Mouse (Mus musculus) heart, adult 2 months (tissue): Measurements from ENCODE around the gene Clcnka. TPM values are rescaled to one million over a fixed set of nuclear protein-coding genes. Genes with fewer than 3 reads are reported as not detected.

Source experiments
- DNase-seq, 2 experiments: peaks; one replicate each; pipeline ENCODE4 v3.0.0; 2021
- H3K27ac ChIP-seq: fragments of 200-600 bp; 2 replicates; pipeline ENCODE4 v1.8.1; 2022
- H3K27me3 ChIP-seq: fragments of 200-500 bp; 2 replicates; pipeline ENCODE4 v1.6.1; 2012; ENCODE audit warnings: mild to moderate bottlenecking, low read length, inconsistent platforms, mixed read lengths; ENCODE audit not compliant: control insufficient read depth, insufficient read depth
- H3K36me3 ChIP-seq: fragments of 200-500 bp; 2 replicates; pipeline ENCODE4 v1.6.1; 2012; ENCODE audit warnings: low read length, inconsistent platforms; ENCODE audit not compliant: control insufficient read depth, insufficient read depth
- H3K4me1 ChIP-seq: fragments of 200-500 bp; 2 replicates; pipeline ENCODE4 v1.6.1; 2011; ENCODE audit warnings: low read length; ENCODE audit not compliant: control insufficient read depth, insufficient read depth
- H3K4me3 ChIP-seq: fragments of 200-600 bp; 2 replicates; pipeline ENCODE4 v1.8.1; 2022
- H3K79me2 ChIP-seq: fragments of 200-500 bp; replicated peaks from 2 replicates; pipeline ENCODE4 v1.6.1; 2012; ENCODE audit warnings: mild to moderate bottlenecking, inconsistent platforms, low read length, moderate library complexity, mixed read lengths; ENCODE audit not compliant: control insufficient read depth, insufficient read depth
- H3K9ac ChIP-seq: fragments of 200-500 bp; 2 replicates; pipeline ENCODE4 v1.6.1; 2012; ENCODE audit warnings: low read depth, mild to moderate bottlenecking, control low read depth, inconsistent platforms, low read length, mixed read lengths
- CTCF ChIP-seq: fragments of 200-600 bp; IDR thresholded peaks from 2 replicates; pipeline ENCODE4 v1.8.1; 2022; ENCODE audit warnings: antibody characterized with exemption, mild to moderate bottlenecking, moderate library complexity
- EP300 ChIP-seq: fragments of 200-500 bp; IDR thresholded peaks from 2 replicates; pipeline ENCODE4 v1.6.1; 2011; ENCODE audit warnings: low read depth, low read length, control low read depth; ENCODE audit not compliant: insufficient read depth
- POLR2A ChIP-seq: fragments of 200-500 bp; IDR thresholded peaks from 2 replicates; pipeline ENCODE4 v1.6.1; 2011; ENCODE audit warnings: mild to moderate bottlenecking, low read depth, low read length, control low read depth; ENCODE audit not compliant: insufficient read depth
- WGBS: fragments of 180-500 bp; shearing (Covaris S2); methylation state at CpG from one replicate; pipeline ENCODE4 v1.1.7; 2018; 5-methylcytosine and 5-hydroxymethylcytosine counted together
- intact Hi-C: fragments of 180-260 bp; cut with DNase I; formaldehyde crosslinking; loops from one replicate; pipeline ENCODE4 v1.15.1; 2025
- microRNA-seq, 2 experiments: library from miRNA; unstranded; fragments of <30 nt; microRNA quantifications; one replicate each; pipeline ENCODE4 v1.2.0; 2021
- polyA plus RNA-seq: library from polyadenylated mRNA; depleted of rRNA; stranded (reverse); fragments of >200 nt; gene quantifications from 2 replicates; pipeline ENCODE4 v1.2.3, GENCODE M21; 2012; rRNA removed
- total RNA-seq, 2 experiments: library from RNA; stranded (reverse); gene quantifications; 2 replicates each; pipeline ENCODE4 v1.2.3; 2021

Clcnka gene
- total and polyA plus RNA-seq, 3 experiments: 0.04 TPM; not detected in 2

GRCm38 (mm10) chr4:141338853-141339252, 59.7 kb downstream of the Clcnka start:
- Histone ChIP-seq H3K36me3 (no peaks in the 10 kb centered on the region), H3K27ac (no peak overlapping the region), H3K4me3 (no peak overlapping the region), H3K9ac (no peak overlapping the region), H3K4me1 (no peaks in the 10 kb centered on the region), H3K79me2 (no peaks in the 10 kb centered on the region), H3K27me3 (no peaks in the 10 kb centered on the region)
- intact Hi-C loops: no loop called here
- 45% methylated on average over 1 of the region's 1 CpGs for WGBS
- DNase-seq: no peak
- no peak for TF ChIP-seq CTCF
- TF ChIP-seq EP300: no peak
- TF ChIP-seq POLR2A: no peak

- H3K27ac ChIP-seq: no peak overlapping the region
These were observed 60.5 kb downstream of the Clcnka start for GRCm38 (mm10) chr4:141337986-141338385.

GRCm38 (mm10) chr4:141336196-141336595, 62.3 kb downstream of the Clcnka start:
- H3K4me1 ChIP-seq: no peaks in the 10 kb centered on the region
- no peaks in the 10 kb centered on the region for H3K79me2 ChIP-seq
- no peak overlapping the region for H3K9ac ChIP-seq
- H3K27ac ChIP-seq: no peak overlapping the region
- TF ChIP-seq CTCF (no peak), EP300 (no peak), POLR2A (no peak)
- intact Hi-C loops: no loop called here
- DNase-seq: no peak
- no peak overlapping the region for H3K4me3 ChIP-seq
- no peaks in the 10 kb centered on the region for H3K27me3 ChIP-seq
- WGBS: 80% methylated on average over 6 of the region's 6 CpGs
- no peaks in the 10 kb centered on the region for H3K36me3 ChIP-seq

More at GRCm38 (mm10) chr4:141337986-141338385, 60.5 kb downstream of the Clcnka start:
- H3K4me1 ChIP-seq: no peaks in the 10 kb centered on the region
- WGBS: 81% methylated on average over 6 of the region's 6 CpGs
- intact Hi-C loops: no loop called here
- H3K4me3 ChIP-seq: no peak overlapping the region
- TF ChIP-seq CTCF (no peak), POLR2A (no peak), EP300 (no peak)
- H3K27me3 ChIP-seq: no peaks in the 10 kb centered on the region
- no peak for DNase-seq
- no peak overlapping the region for H3K9ac ChIP-seq
- no peaks in the 10 kb centered on the region for H3K36me3 ChIP-seq
- H3K79me2 ChIP-seq: no peaks in the 10 kb centered on the region

- no peak overlapping the region for H3K27ac ChIP-seq
- H3K9ac ChIP-seq: no peak overlapping the region
- no peaks in the 10 kb centered on the region for H3K4me1 ChIP-seq
- intact Hi-C loops: no loop called here
- TF ChIP-seq EP300 (no peak), CTCF (no peak), POLR2A (no peak)
- no peaks in the 10 kb centered on the region for H3K27me3 ChIP-seq
- no peak for DNase-seq
- 58% methylated on average over 3 of the region's 3 CpGs for WGBS
- H3K36me3 ChIP-seq: no peaks in the 10 kb centered on the region
- H3K4me3 ChIP-seq: no peak overlapping the region
- H3K79me2 ChIP-seq: no peaks in the 10 kb centered on the region
These were observed 63.2 kb downstream of the Clcnka start for GRCm38 (mm10) chr4:141335263-141335796.

GRCm38 (mm10) chr4:141334695-141335094, 63.8 kb downstream of the Clcnka start:
- WGBS: 82% methylated on average over 5 of the region's 5 CpGs
- H3K27ac ChIP-seq: no peak overlapping the region
- TF ChIP-seq EP300 (no peak), POLR2A (no peak), CTCF (no peak)

More at GRCm38 (mm10) chr4:141334695-141335094, 63.8 kb downstream of the Clcnka start:
- Histone ChIP-seq H3K36me3 (no peaks in the 10 kb centered on the region), H3K79me2 (no peaks in the 10 kb centered on the region), H3K4me1 (no peaks in the 10 kb centered on the region), H3K27me3 (no peaks in the 10 kb centered on the region), H3K4me3 (no peak overlapping the region), H3K9ac (no peak overlapping the region)
- DNase-seq: no peak
- intact Hi-C loops: no loop called here

Small RNA genes lying within 50 kb of the gene (microRNA-seq; reads per million reads assigned to microRNA genes)
- gene Gm25690: 0 reads per million in 2 experiments

Other genes with a start within 250 kb of the Clcnka start
- gene Rsg1, start 184.8 kb downstream of the Clcnka start, total RNA-seq: under 1 TPM; 0.42 to 0.52 TPM
- 0.88 and 1.1 TPM in 2 replicates for gene Rsg1, start 184.8 kb downstream of the Clcnka start, polyA plus RNA-seq
- 10 to 100 TPM; 37.7 to 40.1 TPM for gene Arhgef19, start 159.2 kb downstream of the Clcnka start, total RNA-seq
- gene Arhgef19, start 159.2 kb downstream of the Clcnka start, polyA plus RNA-seq: 22.4 and 39.6 TPM in 2 replicates
- gene Epha2, start 97.5 kb downstream of the Clcnka start, total RNA-seq: 1 to 10 TPM; 5.5 to 7.7 TPM
- gene Epha2, start 97.5 kb downstream of the Clcnka start, polyA plus RNA-seq: 7.0 and 8.7 TPM in 2 replicates
- gene Fam131c, start 30.5 kb downstream of the Clcnka start, total RNA-seq: 1 to 10 TPM; 2.0 to 2.2 TPM
- gene Fam131c, start 30.5 kb downstream of the Clcnka start, polyA plus RNA-seq: 0.29 and 2.9 TPM in 2 replicates
- under 1 TPM; 0.43 to 0.57 TPM for gene Clcnkb, start 17.3 kb upstream of the Clcnka start, total RNA-seq
- gene Clcnkb, start 17.3 kb upstream of the Clcnka start, polyA plus RNA-seq: 2.1 and 4.6 TPM in 2 replicates
- 1,000 to 10,000 TPM; 1,066 to 1,498 TPM for gene Hspb7, start 22.1 kb upstream of the Clcnka start, total RNA-seq
- gene Hspb7, start 22.1 kb upstream of the Clcnka start, polyA plus RNA-seq: 973 and 1,028 TPM in 2 replicates
- 1 to 10 TPM; 1.6 to 2.2 TPM for gene Srarp, start 37.4 kb upstream of the Clcnka start, total RNA-seq
- gene Srarp, start 37.4 kb upstream of the Clcnka start, polyA plus RNA-seq: 0.94 and 2.4 TPM in 2 replicates
- gene Zbtb17, start 45.9 kb upstream of the Clcnka start, total RNA-seq: 10 to 100 TPM; 22.9 to 26.4 TPM
- gene Zbtb17, start 45.9 kb upstream of the Clcnka start, polyA plus RNA-seq: 23.3 and 29.9 TPM in 2 replicates
- 10 to 100 TPM; 28.0 to 28.9 TPM for gene Spen, start 139.9 kb upstream of the Clcnka start, total RNA-seq
- 10.7 and 11.5 TPM in 2 replicates for gene Spen, start 139.9 kb upstream of the Clcnka start, polyA plus RNA-seq
- 100 to 1,000 TPM; 236 to 263 TPM for gene Fblim1, start 207.4 kb upstream of the Clcnka start, total RNA-seq
- 297 and 303 TPM in 2 replicates for gene Fblim1, start 207.4 kb upstream of the Clcnka start, polyA plus RNA-seq
- 10 to 100 TPM; 16.5 to 20.2 TPM for gene Tmem82, start 219.9 kb upstream of the Clcnka start, total RNA-seq
- gene Tmem82, start 219.9 kb upstream of the Clcnka start, polyA plus RNA-seq: 35.5 and 36.6 TPM in 2 replicates
- 100 to 1,000 TPM; 118 to 132 TPM for gene Slc25a34, start 225.1 kb upstream of the Clcnka start, total RNA-seq
- gene Slc25a34, start 225.1 kb upstream of the Clcnka start, polyA plus RNA-seq: 183 and 258 TPM in 2 replicates